Mouse (Mus musculus) thymus, adult 2 months (tissue): ENCODE measurements around the gene Gm49711. TPM values are rescaled to one million over a fixed set of nuclear protein-coding genes. Genes with fewer than 3 reads are reported as not detected.

Experiments
- DNase-seq: peaks from one replicate; pipeline ENCODE4 v3.0.0; 2021
- H3K27ac ChIP-seq: fragments of 200-500 bp; 2 replicates; pipeline ENCODE4 v1.5.1; 2012; ENCODE audit warnings: low read length, control low read depth; ENCODE audit not compliant: control insufficient read depth, insufficient read depth
- H3K27me3 ChIP-seq: fragments of 200-500 bp; 2 replicates; pipeline ENCODE4 v1.6.1; 2012; ENCODE audit warnings: mild to moderate bottlenecking, low read length, moderate library complexity, mixed read lengths; ENCODE audit not compliant: control insufficient read depth, insufficient read depth
- H3K36me3 ChIP-seq: fragments of 200-500 bp; 2 replicates; pipeline ENCODE4 v1.6.1; 2012; ENCODE audit warnings: mild to moderate bottlenecking, low read length, moderate library complexity; ENCODE audit not compliant: control insufficient read depth, insufficient read depth
- H3K4me1 ChIP-seq: fragments of 200-500 bp; replicated peaks from 2 replicates; pipeline ENCODE4 v1.6.1; 2012; ENCODE audit warnings: low read length; ENCODE audit not compliant: control insufficient read depth, insufficient read depth
- H3K4me3 ChIP-seq: fragments of 200-500 bp; 2 replicates; pipeline ENCODE4 v1.5.1; 2012; ENCODE audit warnings: mild to moderate bottlenecking, low read length, control low read depth, moderate library complexity; ENCODE audit not compliant: control insufficient read depth, insufficient read depth
- CTCF ChIP-seq: fragments of 200-500 bp; IDR thresholded peaks from 2 replicates; pipeline ENCODE4 v1.5.1; 2012; ENCODE audit warnings: mild to moderate bottlenecking, control low read depth, low read length, moderate library complexity, borderline replicate concordance; ENCODE audit not compliant: control insufficient read depth, poor library complexity, insufficient read depth; ENCODE audit errors: extremely low read depth
- POLR2A ChIP-seq: fragments of 200-500 bp; IDR thresholded peaks from 2 replicates; pipeline ENCODE4 v1.6.1; 2012; ENCODE audit warnings: mild to moderate bottlenecking, low read length, control low read depth, moderate library complexity; ENCODE audit not compliant: control insufficient read depth, poor library complexity, insufficient read depth; ENCODE audit errors: extremely low read depth
- WGBS: fragments of 180-500 bp; shearing (Covaris S2); methylation state at CpG from one replicate; pipeline ENCODE4 v1.1.7; 2018; 5-methylcytosine and 5-hydroxymethylcytosine counted together
- polyA plus RNA-seq: library from polyadenylated mRNA; depleted of rRNA; stranded (reverse); fragments of >200 nt; gene quantifications from 2 replicates; pipeline ENCODE4 v1.2.3, GENCODE M21; 2012

Gene Gm49711
- polyA plus RNA-seq, 1 experiment, result not detected

DNA sequence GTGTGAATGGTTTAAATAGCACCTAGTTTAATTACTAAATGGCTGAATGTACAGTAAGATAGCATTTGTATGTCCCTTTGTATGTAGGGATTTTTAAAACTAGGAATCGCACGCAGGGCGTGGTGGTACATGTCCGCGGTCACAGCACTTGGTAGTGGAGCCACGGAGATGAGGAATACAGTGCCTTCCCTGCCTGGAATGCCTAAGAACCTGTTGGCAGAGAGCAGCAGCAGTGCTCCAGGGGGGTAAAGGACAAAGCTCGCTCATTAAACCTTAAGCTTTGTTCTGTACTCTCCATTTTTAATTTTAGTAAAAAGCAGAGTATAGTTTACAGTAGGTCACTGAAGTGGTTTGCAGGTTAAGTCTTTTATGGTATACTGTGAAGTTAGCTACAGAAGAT, 3.5 kb downstream of the Gm49711 start:
- Histone ChIP-seq H3K4me3 (no peak overlapping the region), H3K36me3 (peaks cover under 1% of the 10 kb centered on the region; the same call in 1 of the 2 replicates), H3K27ac (no peak overlapping the region), H3K27me3 (no peaks in the 10 kb centered on the region), H3K4me1 (peaks cover 18% of the 10 kb centered on the region)
- WGBS, result 96% methylated on average over 7 of the region's 7 CpGs
- no peak for DNase-seq
- TF ChIP-seq POLR2A (no peak), CTCF (no peak)

DNA sequence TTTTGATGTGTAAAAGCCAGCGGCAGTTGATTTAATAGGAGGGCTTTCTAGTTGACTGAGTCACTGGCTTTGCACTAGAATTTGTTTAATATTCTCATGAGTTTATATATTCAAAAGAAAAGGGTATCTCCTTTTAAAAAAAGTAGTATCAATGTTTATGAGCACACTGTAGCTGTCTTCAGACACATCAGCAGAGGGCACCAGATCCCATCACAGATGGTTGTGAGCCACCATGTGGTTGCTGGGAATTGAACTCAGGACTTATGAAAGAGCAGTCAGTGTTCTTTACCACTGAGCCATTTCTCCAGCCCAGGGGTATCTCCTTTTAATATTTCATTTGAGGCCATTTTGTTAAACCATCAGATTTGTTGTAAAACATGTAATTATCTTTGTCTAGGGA, 4.7 kb downstream of the Gm49711 start:
- DNase-seq, result no peak
- no peak overlapping the region for H3K4me3 ChIP-seq
- no peak for TF ChIP-seq CTCF
- no peak for TF ChIP-seq POLR2A
- 93% methylated on average over 1 of the region's 1 CpGs for WGBS
- H3K27me3 ChIP-seq, result no peaks in the 10 kb centered on the region
- peaks cover 13% of the 10 kb centered on the region for H3K36me3 ChIP-seq
- no peak overlapping the region for H3K27ac ChIP-seq
- H3K4me1 ChIP-seq, result peaks cover 15% of the 10 kb centered on the region

DNA sequence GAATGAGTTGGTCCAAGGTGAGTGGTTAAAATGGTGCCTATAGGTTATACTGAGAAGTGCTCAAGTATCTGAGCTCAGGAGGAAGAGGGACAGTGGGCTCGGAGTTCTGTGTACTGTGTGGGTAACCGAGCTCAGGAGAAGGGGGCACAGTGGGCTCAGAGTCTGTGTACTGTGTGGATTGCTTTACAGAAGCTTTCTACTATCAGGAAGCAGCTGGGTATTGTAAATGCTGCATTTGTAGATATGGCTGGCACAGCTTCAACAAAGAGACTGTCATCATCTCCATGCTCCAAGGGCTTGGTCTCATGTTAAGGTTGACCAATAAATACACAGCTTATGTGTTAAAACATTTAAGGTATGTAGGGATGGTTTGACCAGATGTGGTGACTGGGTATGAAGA, 6.7 kb downstream of the Gm49711 start:
- H3K36me3 ChIP-seq, result peaks cover 15% of the 10 kb centered on the region
- H3K27ac ChIP-seq, result no peak overlapping the region
- H3K27me3 ChIP-seq, result no peaks in the 10 kb centered on the region
- H3K4me3 ChIP-seq, result no peak overlapping the region
- peaks cover 9% of the 10 kb centered on the region for H3K4me1 ChIP-seq
- DNase-seq, result no peak
- TF ChIP-seq CTCF, result no peak
- TF ChIP-seq POLR2A, result no peak
- 96% methylated on average over 2 of the region's 2 CpGs for WGBS

DNA sequence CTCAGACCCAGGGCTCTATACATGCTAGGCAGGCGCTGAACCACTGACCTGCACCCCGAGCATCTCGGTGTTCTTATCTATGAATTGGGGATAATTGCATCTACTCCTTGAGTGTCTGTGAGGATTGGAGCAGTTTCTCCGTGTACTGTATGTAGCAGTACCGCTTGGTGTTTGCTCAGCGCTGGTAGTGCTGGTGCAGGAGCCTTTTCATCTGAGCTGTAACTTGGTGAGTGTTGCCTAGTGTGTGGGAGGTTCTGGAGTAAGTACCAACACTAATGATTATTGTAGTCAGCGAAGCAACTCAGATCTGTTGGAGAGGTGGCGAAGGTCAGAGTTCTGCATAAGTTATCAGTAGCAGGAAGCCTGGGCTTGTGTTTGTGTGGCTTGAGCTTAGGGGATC, 12.2 kb downstream of the Gm49711 start:
- Histone ChIP-seq H3K27me3 (no peaks in the 10 kb centered on the region), H3K36me3 (peaks cover 15% of the 10 kb centered on the region), H3K27ac (no peak overlapping the region), H3K4me3 (no peak overlapping the region), H3K4me1 (no peaks in the 10 kb centered on the region)
- TF ChIP-seq POLR2A (no peak), CTCF (no peak)
- WGBS, result 97% methylated on average over 8 of the region's 8 CpGs
- DNase-seq, result no peak

DNA sequence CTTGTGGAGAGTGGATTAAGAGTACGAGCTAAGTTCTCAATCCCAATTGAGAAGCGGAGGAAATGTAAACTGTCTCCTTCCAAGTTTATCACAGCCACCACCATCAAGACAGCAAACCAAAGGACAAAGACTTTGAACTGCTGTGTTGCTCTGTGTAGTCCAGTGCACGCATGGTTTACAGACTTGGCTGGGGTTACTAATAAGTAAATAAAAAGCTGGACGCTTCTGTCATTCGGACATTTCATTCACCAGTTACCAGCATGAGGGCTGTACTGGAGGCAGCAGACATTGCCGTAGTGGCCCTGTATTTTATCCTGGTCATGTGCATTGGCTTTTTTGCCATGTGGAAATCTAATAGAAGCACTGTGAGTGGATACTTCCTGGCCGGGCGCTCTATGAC, 18.7 kb downstream of the Gm49711 start:
- Histone ChIP-seq H3K27me3 (no peaks in the 10 kb centered on the region), H3K27ac (no peak overlapping the region), H3K4me1 (no peaks in the 10 kb centered on the region; the same call in 1 of the 2 replicates), H3K36me3 (peaks cover 9% of the 10 kb centered on the region), H3K4me3 (no peak overlapping the region)
- WGBS, result 97% methylated on average over 8 of the region's 8 CpGs
- TF ChIP-seq POLR2A (no peak), CTCF (no peak)
- DNase-seq, result no peak

DNA sequence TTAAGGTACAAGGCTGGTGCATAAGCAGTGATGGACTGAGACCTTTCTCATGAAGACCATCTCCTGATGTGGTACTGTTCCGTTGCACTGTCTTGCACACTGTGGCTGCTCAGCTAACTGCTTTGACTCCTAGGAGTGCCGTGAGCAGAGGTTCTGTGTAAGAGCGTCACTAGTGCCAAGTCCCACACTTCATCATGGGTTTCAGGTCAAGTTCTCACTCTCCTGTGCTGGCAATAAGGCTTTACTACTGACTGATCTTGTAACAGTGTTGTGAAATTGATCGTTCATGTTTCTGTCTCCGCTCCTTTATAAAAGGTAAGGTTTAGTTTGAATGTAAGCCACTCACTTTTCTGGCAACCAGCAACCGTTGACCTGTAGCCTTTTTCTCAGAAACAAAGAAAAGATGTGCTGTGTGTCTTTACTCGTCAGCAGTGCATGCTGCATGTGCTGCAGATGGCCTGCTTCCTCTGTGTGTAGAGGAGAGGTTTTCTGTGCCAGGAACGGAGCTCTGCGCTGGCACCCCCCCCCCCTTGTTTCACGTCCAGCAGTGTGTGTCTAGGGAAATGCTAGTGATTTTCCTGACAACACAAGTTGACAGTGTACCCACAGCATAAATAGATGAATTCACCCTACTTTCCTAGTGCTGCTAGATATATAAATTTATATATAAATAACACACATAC, 25.8 kb downstream of the Gm49711 start:
- no peaks in the 10 kb centered on the region for H3K27me3 ChIP-seq
- no peak overlapping the region for H3K27ac ChIP-seq
- no peak for DNase-seq
- no peak overlapping the region for H3K4me3 ChIP-seq
- no peaks in the 10 kb centered on the region for H3K4me1 ChIP-seq
- H3K36me3 ChIP-seq, result no peaks in the 10 kb centered on the region
- 95% methylated on average over 10 of the region's 10 CpGs for WGBS
- no peak for TF ChIP-seq POLR2A
- TF ChIP-seq CTCF, result no peak

DNA sequence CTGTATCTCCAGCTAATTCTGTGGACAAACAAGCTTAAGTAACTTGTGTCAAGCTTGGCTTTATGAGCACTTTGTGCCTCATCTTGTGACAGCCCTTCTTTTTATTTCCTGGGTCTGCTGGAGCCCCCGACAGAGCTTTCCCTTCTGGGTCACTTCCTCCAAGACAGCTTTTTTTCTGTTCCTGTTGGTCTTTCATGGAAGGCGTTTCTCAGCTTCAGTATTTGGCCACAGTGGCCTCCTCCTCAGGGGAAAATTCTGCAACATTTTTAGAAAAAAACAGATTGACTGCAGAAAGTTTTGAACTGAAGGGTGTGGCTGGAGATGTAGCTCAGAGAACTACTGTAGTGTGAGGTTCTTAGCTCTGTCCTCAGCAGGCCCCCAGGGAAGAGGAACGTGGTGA, 31.1 kb downstream of the Gm49711 start:
- no peak for DNase-seq
- WGBS, result 54% methylated on average over 3 of the region's 3 CpGs
- peaks cover 2% of the 10 kb centered on the region; the same call in 1 of the 2 replicates for H3K4me1 ChIP-seq
- H3K27ac ChIP-seq, result no peak overlapping the region
- H3K36me3 ChIP-seq, result no peaks in the 10 kb centered on the region
- TF ChIP-seq POLR2A (no peak), CTCF (no peak)
- H3K27me3 ChIP-seq, result no peaks in the 10 kb centered on the region
- H3K4me3 ChIP-seq, result no peak overlapping the region
